Mouse (Mus musculus): ENCODE measurements at regions not wholly inside any gene's neighbourhood (a gene's known extent, or its start where the extent isn't known, plus 50 kb on each side); places are given as distances from the start of the nearest gene placed in this dataset.

DNA sequence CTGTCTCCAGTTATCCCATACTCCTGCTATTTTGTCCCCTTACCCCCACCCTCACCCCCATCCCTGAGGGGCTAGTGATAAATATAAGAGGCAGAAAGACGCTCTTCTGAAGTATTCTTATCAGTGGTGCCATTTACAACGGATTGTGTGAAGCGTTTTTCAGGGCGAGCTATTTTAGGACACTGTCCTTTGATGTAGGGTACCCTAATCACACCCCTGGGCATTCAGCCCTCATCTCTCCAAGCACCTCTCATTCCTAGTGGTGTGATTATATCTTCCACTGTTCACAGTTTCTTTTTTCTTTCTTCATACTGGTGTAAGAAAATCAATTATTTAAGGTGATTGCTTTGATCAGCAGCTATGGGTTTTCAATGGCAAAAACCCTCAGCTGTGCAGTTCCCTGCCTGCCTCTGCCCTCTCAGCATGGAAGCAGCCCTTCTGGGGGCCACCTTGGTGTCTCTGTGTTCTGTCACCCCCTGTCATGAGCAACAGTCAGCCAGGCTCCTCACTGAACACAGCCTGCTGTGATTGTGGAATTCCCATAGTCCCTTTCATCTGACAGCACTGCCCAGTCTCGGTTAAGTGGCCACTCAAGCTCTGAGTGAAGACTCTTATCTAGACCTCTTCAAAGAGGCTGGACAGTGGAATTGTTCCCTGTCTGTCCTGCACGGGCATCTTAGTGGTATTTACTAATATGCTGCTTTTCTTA is 196.7 kb upstream of the Id2 start:
- no peak for DNase-seq

DNA sequence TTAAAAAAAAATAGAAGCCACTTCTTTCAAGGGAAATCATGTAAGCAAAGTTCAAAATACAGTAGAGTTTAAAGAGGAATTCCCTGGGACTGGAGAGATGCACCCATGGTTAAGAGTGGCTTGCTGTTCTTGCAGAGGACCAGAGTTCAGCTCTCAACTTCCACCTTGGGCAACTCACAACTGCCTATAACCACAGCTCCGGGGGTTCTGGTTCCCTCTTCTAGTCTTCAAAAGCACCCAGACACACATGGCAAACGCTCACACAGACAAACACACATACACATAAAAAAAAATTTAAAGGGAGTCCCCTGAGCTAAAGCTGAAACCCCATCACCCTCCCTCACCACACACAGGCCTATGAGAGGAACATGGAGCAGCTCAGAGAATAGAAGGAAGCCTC is 192.4 kb upstream of the Id2 start:
- DNase-seq, result no peak

DNA sequence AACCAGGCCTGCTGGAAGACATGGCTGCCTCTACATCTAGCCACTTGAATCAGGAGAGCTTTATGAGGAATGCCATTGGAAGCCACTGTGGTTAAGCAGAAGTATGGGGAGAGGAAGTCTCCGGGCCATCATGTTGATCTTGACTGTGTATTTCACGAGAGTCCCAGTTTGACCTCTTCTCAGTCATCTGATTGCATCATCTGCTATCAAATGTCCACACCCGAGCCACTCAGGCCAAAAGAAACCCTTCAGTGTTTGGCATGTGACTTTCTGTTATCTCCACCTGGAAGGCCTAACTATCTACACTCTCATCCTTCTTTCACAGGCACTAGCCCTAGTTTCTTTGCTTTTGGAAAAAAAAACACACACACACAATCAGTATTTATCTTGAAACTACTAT is 186.9 kb upstream of the Id2 start:
- DNase-seq, result no peak

DNA sequence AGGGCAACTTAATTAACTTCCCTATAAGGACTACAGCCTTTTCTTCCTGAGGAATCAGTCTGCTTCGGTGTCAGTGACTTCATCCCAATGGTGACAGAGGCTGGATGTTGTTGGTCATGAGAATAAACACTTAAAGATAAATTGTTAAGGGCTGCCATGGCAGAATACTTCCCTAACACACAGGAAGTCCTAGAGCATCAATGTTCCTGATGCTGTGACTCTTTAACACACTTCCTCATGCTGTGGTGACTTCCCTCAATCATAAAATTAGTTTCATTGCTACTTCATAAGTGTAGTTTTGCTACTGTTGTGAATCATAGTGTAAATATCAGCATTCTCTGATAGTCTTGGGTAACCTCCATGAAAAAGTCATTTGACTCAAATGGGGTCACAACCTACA is 184.5 kb upstream of the Id2 start:
- no peak for DNase-seq

DNA sequence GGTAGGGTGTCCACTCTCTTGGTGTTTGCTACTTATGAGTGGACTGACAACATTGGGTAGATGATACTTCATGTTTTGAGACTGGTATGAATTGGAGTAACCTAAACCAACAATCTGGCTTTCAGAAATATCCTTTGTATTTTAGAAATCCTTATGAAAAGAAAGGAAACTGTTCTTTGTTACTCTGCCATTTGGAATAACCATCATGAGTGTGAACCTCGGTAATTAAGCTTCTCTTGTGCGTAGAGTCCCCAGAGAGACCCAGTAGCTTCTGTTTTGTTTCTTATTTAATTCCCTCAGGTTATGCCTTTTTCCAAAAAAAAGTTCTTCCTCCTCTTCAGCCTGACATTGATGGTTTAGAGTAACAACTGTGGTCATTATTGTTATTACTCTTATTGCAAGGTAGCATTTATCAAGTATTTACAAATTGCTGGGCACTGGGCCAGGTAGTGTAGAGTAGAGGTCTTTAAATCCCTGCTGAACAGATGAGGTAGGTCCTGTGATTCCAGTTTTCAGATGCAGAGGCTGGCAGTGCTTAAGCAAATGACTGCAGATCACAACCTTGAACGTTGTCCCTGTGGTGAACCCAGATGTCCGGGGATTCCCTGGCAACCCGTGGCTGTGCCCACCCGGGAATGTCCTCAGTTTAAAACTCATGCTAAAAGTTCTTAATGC is 176.8 kb upstream of the Id2 start:
- no peak for DNase-seq

DNA sequence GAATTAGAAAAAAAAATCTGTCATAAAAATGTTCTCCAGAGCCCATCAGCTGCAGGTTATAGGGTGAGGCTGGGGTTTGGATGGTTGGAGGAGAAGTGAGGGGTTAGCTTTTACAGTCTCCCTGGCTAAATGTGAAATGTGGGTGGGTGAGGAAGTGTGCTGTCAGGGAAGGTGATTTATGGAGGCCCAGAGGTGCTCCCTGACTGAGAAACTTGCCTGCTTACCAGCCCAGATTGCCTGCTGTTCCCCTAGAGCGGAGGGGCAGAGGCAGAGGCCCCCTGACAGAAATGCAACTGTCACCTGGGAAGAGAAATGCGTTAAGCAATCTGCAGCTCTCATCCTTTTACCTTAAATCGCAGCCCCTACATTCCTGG is 175.8 kb upstream of the Id2 start:
- no peak for DNase-seq

DNA sequence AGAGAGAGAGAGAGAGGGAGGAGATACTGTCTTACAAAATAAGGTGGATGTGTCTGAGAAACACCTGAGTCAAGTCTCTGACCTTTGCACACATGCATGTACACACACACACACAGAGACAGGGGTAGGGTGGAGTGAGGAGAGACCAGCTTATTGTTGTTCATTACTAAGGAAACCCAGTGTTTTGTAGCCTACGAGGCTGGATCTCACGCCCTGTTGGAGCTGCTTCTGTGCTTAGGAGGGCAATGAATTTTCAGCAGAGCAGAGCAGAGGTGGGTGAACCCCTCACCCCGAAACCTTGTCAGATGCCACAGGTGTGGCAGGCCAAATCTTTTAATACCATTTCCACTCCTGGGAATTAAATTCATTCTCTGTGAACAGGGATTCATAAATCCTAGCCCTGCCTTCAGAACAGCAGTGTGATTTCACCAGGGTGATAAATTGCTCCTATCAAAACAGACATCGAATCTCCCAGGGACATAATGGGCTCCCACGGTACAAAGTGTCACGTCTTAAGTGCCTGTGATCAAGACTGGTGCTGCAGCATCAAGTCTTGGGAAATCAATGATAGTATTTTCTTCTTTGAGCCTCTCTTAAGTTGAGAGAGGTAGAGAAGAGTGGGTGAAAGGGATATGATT is 175.3 kb upstream of the Id2 start:
- no peak for DNase-seq

DNA sequence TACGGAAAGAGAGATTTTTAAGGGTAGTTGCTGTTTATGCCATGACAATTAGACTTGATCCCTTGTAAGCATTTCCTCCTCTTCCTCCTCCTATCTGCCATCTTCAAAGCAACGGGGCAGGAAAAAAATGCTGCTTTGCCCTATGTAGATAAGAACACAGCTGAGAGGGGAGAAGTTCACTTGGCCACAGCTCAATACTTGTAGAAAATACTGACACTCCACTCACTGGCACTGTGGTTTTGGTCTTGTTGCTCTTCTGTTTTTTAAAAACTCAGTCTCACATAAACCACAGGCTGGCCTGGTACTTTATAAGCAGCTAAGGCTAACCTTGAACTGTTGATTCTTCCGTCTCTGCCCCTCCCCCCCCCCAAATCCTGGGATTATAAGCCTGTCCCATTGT is 172.9 kb upstream of the Id2 start:
- DNase-seq, result no peak

DNA sequence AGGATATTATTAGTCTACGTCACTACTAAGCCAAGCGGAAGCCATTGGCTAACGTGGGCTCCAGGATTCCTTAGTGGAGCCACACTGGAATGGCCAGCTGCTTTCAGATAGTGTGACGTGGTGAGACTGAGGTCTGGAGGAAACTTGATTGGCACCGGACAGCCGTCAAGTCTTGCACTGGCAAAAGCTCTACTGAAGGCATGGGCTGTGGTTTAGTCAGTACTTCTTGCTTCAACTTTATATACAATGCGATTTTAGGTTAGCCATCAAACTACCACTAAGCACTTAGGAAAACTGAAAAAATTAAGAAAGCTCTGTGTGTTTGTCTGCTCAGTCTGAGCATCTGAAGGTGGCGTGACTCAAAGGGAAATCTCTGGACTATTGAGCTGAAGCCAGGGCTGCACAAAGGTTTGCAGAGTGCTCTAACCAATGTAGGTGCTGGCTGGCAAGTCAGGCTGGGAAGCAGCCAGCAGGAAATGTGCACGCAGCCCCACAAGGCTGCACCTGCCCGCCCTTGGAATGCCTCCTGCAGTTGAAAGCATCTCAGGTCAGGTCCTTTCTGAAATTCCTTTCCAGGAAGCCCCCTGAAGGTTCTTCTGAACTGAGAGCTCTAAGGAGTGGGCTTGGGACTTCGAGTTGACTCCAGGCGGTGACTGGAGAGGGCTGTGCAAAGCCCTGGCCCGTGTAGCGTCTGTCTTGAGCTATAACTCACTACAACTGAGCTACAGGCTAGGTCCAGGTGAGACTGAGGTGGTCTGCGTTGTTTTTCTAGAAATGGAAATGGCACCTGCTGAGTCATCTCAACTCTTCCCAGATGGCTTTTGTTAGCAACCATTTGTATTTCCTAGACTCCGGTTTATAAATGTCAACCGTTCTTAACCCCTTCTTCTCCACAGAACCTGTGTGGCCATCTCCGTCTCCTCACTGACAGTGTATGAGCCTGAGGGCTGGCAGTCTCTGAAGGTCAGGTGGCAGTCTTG is 172.2 kb upstream of the Id2 start:
- DNase-seq, result no peak

DNA sequence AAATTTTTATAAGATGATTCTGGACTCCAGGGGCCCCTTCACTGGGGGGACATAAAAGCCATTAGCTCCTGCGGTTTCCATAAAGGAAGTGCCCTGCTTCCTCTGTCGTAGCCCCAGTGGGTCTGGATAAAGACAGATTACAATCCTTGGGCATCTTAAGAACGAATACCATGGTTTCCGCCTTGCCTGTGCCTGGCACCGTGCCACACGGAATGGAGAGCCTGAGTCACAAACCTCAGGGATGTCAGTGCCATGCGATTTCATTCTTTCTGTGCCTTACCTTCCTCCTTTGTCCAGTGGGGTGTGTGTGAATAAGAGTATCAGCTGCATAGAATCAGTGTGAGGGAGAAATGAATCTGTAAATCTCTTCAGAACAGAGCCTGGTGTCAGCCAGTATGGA is 171.4 kb upstream of the Id2 start:
- DNase-seq, result no peak

DNA sequence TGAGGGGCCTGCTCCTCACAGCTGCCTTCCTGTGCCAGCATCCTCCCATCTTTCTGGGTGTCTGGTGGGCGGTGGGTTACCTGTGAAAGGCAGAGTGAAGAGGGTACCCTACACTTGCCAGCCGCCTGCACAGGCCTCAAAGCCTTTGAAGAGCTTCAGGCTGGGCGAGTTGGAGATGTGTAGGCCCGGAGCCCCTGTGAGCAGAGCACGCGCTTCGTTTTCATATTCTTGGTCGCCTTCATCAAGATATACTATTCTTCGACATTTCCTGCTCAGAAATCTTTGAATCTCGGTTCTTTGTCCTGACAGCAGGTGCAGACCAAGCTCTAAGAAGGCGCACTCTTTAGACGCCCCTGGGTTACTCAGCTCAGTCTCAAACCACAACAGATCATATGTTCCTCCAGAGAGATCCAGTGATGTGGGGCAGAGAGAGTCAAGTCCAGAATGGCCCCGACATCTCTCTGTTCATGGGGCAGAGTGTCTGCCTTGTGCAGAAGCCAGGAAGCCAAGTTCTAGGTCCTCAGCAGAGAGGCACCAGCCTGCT is 170.7 kb upstream of the Id2 start:
- no peak for DNase-seq

DNA sequence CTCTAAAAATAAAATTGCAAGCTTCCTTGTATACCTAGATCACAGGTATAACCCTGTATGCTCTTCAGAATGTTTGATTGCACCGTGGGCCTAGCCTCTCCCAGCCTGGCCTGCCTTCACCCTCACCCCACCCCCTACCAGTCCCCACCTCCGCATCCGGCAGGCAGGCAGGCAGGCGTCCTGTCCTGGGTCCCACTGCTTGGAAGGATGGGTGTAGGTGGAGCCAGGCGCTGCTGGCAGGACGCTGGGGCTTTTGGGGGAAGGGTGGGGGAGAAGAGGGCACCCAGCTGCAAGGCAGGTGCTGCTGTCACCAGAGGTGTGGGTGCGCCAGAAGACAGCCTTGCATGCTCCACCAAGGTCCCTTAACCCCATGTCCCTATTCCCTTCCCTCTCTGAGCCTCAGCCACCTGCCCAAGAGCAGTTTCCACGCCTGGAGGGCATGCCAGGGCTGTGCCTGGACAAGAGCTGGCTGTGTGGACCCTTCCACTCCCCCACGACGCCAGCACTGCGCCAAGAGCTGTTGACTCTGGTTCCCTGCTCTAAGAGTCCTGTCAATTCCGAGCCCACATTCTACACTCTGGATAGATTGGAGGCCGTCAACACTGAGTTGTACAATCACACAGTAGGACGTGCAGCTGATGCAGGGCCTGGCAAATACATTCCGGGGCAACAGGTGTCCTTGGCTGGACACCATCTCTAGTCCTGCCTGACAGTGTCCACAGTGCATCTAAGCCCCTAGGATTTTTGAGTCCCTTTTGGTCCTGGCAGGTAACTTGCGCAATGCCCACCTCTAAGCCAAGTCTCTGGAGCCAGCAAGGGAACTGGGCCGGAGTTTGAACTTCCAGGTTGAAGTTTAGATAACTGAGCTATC is 170.0 kb upstream of the Id2 start:
- no peak for DNase-seq

DNA sequence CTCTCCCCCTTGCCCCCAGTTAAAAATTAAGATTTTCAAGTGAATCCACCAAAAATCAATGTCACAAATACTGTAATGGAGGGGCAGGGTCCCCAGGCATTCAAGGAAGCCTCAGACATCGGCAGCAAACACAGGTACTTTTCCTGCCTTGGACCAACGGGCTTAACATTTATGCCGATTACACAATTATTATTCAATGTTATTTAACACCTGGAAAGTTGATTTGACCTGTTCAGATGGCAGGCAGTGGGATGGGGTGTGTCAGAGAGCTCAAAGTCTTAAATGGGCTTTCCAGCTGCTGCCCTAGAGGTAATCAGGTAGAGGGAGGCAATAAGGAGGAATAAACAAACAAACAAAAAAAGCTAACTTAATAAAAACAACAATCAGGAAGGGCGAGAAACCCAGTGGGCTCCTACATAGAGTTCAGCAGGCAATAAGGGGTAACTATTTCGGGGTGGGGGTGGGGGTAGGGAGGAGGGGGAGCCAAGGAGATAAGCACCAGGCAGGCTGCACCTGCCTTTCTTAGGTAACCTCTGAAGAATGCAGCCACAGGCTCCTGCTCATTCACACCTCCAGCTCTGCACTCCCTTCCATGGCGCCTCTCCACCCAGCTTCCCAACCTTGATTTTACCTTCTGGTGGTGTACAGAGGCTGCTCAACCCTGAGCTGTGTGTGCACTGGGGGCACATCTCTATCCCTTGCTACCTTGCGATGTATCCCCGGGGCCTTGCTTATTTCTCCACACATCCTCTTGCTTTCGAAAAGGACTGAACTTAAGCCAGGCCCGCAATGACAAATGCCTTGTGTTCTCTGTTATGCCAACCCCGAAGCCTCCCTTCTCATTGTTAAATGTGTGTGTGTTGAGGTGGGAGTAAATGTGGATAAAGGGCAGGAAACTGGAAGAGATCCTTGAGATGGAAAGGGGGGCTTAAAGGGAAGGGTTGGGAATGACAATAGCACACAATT is 168.9 kb upstream of the Id2 start:
- DNase-seq, result no peak

DNA sequence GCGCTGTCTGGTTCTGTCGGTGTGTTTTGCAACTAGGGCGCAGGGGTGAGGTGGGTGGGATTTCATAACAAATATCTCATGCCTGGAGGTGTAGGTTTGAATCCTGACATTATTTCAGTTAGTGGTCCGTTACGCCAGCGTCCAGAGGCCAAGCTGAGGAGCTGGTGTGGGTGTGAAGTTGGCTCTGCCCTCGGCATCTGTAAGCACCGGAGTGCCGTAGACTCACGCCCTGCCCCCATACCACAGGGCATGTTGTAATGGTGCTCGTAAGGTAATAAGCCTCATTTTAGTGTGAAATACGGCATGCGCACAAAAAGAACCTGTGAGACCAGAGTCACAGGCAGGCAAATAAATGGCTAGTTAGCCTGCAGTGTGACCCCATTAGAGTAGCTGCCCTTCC is 168.1 kb upstream of the Id2 start:
- no peak for DNase-seq

DNA sequence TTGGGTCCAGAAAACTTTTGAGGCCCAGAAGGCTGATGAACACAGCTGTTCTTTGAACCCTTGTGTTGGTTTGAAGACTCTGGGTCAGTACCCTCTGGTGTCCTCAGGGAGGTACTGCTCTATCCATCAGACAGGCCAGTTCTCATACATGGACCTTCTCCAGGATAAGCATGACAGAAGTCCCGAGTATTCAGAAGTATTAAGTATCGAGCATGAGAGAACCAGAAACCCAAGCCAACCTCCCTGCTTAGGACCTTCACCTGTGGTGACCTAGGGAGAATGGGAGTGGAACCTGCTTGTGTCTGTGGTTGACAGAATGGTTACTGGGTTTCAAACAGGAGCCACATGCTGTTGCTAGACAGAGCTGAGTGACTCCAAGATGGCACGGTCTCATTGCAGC is 167.5 kb upstream of the Id2 start:
- no peak for DNase-seq

DNA sequence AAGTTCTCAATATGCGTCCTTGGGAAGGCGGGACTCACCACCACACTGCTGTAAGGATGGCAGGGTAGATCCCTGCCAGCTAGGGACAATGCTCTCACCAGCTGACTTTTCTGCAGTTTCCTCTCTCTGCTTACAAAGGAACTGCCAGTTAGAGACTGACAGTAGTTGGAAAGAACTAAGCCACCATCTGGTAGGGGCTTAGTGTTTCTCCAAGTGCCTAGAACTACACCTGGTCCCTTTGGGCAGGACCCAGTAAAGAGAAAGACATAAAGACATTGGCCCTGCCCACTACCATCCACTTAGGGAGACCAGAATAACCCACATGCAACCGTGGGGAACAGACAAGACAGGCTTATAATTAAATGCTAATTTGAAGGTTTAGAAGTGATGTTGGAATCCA is 165.5 kb upstream of the Id2 start:
- no peak for DNase-seq

DNA sequence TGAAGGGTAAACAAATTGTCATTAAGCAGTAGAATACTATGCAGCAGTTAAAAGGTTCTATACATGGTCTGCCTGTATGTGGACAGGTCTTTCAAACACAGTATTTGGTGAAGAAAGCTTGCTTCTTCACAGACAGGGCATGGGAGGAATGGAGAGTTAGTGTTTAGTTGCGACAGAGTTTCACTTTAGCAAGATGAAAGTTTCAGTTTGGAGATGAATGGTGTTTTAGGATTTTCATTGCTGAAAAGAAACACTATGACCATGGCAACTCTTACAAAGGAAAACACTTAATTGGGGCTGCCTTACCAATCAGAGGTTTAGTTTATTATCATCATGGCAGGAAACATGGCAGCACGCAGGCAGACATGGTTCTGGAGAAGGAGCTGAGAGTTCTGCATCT is 162.2 kb upstream of the Id2 start:
- no peak for DNase-seq

DNA sequence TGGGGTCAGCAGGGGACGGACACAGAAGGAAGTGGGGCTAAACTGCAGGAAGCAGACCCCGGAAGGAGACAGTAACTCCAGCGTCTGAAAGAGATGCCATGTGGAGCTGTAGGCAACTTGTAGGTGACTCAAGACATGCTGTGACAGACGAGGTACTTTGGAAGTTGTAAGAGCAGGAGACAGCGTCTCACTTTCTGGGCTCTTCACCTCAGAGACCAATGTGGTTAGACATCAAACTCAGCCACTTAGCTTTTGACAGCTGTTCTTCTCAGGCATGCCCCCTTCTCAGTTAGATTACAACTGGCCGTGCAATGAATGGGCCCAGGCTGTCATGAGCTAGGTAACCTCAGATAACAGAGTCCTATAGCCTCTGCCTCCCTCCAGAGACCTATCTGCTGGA is 159.3 kb upstream of the Id2 start:
- DNase-seq, result no peak

DNA sequence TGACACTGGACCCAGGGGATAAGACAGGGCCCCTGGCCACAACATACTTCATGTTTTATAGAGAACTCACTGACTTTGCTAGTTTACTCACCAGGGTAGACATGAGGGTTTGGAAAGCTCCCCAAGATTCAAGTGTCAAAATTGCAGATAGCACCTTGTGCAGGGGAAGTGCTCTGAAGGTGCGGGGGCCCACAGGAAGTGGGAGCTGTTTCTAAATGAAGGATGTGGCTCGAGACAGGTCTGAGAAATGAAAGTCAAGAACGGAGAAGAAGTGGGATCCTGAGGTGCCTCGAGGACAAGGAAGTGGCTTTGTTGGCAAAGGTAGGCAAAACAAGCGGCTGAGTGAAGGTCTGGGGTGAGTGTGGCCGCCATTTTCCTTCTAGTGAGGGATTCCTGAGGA is 157.8 kb upstream of the Id2 start:
- DNase-seq, result no peak

DNA sequence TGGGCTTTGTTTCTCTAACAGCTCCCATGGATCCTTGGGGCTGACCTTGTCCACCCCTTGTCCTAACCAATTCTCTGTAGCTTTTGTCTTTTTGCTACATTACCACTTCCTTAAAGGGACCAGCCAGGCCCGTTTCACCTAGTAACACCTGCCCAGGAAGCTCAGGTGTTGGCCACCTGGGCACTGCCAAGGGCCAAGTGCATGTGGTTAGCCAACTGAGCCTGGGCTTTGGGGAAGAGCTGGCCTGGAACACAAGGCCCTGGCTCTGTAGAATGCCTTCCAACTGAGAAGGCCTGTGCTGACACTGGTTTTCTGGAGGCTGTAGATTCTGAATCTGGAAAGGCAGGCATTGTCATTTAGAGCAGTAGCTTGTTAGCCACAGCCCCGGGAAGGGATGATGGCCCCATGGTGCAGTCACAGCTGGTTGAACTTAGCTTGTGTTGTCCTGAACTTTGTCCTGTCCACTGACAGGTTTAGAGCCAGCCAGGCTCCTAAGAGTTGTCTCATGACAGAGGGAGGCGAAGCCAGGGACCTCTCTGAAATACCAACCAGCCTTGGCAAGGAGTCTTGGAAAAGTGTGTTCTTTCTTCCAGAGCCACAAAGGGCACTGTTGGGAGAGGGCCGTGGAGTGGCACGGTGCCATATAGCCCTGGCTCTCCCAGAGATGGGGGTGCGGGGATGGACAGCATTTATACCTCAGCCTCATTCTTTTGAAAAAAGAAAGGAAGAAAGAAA is 156.0 kb upstream of the Id2 start:
- no peak for DNase-seq
